Mouse (Mus musculus): Measurements from ENCODE around the gene Wbp1.

- no peak for TF ChIP-seq CTCF (IDR thresholded peaks at IDR 0.05 in 2 of 3, conservative IDR thresholded peaks at IDR 0.05 in 1 of 3; ENCODE audit: control insufficient read depth in 1 of 3, insufficient read depth in 1 of 3, low read depth in 2 of 3, low read length in 3 of 3, poor library complexity in 1 of 3, severe bottlenecking in 1 of 3)
- no peak for TF ChIP-seq EP300 (IDR thresholded peaks at IDR 0.05; ENCODE audit: low read depth in 1 of 2, low read length in 2 of 2)
- TF ChIP-seq POLR2A (IDR thresholded peaks at IDR 0.05; ENCODE audit: control insufficient read depth in 1 of 2, insufficient read depth in 1 of 2, low read depth in 1 of 2, low read length in 2 of 2, poor library complexity in 1 of 2) = no peak
- no peak for TF ChIP-seq MAX (IDR thresholded peaks at IDR 0.05; ENCODE audit: low read length)
- no peak for TF ChIP-seq ZNF384 (IDR thresholded peaks at IDR 0.05; ENCODE audit: low read depth, low read length)
- TF ChIP-seq UBTF (IDR thresholded peaks at IDR 0.05; ENCODE audit: borderline replicate concordance, insufficient read depth, low read depth, low read length) = no peak
- no peak for TF ChIP-seq ZKSCAN1 (IDR thresholded peaks at IDR 0.05; ENCODE audit: low read depth, low read length)
- no peak for TF ChIP-seq CHD2 (IDR thresholded peaks at IDR 0.05; ENCODE audit: low read length)
- no peak for TF ChIP-seq TCF12 (IDR thresholded peaks at IDR 0.05; ENCODE audit: low read depth, low read length)
- TF ChIP-seq NRF1 (IDR thresholded peaks at IDR 0.05; ENCODE audit: insufficient read depth, low read depth, low read length, poor library complexity, severe bottlenecking) = no peak
- TF ChIP-seq NELFE (IDR thresholded peaks at IDR 0.05; ENCODE audit: low read depth, low read length) = no peak
Measured at GRCm38 (mm10) chr6:83095968-83096367, 25.4 kb downstream of the Wbp1 start.

Measured in MEL (cell line).